In genomic region chr13:43493725-43494124, GRCm38 (mm10) we compare ENCODE assay signal across 25 mouse cellular contexts. TPM values are rescaled to one million over a fixed set of nuclear protein-coding genes. Genes with fewer than 3 reads are reported as not detected.
DNase-seq lines count a peak whose midpoint lies in the region; ATAC-seq and TF ChIP-seq lines count a peak whose summit lies in the region.
"Had no signal": no experiment of that assay in that cellular context is flagged by ENCODE, and none has a peak within 500 bp of the region (broad histone marks: within the 10 kb centered on the region; RNA-seq: fewer than 3 reads in every experiment).

No protein-coding gene starts in this region.

- no peak for ATAC-seq in embryonic facial prominence, embryonic 15.5 days (ENCODE audit: insufficient number of reproducible peaks, low FRiP score, low TSS enrichment, low read depth)
- no peak for ATAC-seq in liver, postnatal 0 days
- no peak for ATAC-seq in cerebellum, adult (ENCODE audit: insufficient number of reproducible peaks, low FRiP score, low TSS enrichment)
- ATAC-seq: intestine, embryonic 16.5 days had no signal

- no peak overlapping the region for H3K4me2 ChIP-seq in embryonic facial prominence, embryonic 15.5 days (replicated peaks)
- H3K4me2 ChIP-seq in liver, postnatal 0 days (ENCODE audit: low read depth, low read length): no peak overlapping the region
- H3K4me2 ChIP-seq: heart, embryonic 15.5 days; midbrain, embryonic 12.5 days had no signal

- no peaks in the 10 kb centered on the region for H3K27me3 ChIP-seq in embryonic facial prominence, embryonic 15.5 days
- no peaks in the 10 kb centered on the region for H3K27me3 ChIP-seq in embryonic facial prominence, embryonic 10.5 days (replicated peaks; ENCODE audit: low read depth, poor library complexity, severe bottlenecking)
- no peaks in the 10 kb centered on the region for H3K27me3 ChIP-seq in liver, postnatal 0 days (ENCODE audit: insufficient read depth, low read length)
- H3K27me3 ChIP-seq: heart, embryonic 15.5 days had no signal

- no peak overlapping the region for H3K4me3 ChIP-seq in embryonic facial prominence, embryonic 15.5 days (replicated peaks)
- H3K4me3 ChIP-seq in embryonic facial prominence, embryonic 10.5 days: no peak overlapping the region
- no peak overlapping the region for H3K4me3 ChIP-seq in liver, postnatal 0 days (ENCODE audit: low read depth, low read length)
- H3K4me3 ChIP-seq: heart, embryonic 15.5 days; midbrain, embryonic 12.5 days had no signal

- no peaks in the 10 kb centered on the region for H3K36me3 ChIP-seq in embryonic facial prominence, embryonic 15.5 days
- H3K36me3 ChIP-seq in embryonic facial prominence, embryonic 10.5 days (replicated peaks): no peaks in the 10 kb centered on the region
- no peaks in the 10 kb centered on the region for H3K36me3 ChIP-seq in liver, postnatal 0 days (replicated peaks; ENCODE audit: insufficient read depth, low read length)
- H3K36me3 ChIP-seq: heart, embryonic 15.5 days; midbrain, embryonic 12.5 days had no signal

- WGBS in embryonic facial prominence, embryonic 15.5 days: 76% methylated on average over 7 of the region's 7 CpGs
- 93% methylated on average over 7 of the region's 7 CpGs for WGBS in embryonic facial prominence, embryonic 10.5 days
- WGBS in liver, postnatal 0 days (ENCODE audit: insufficient replicate concordance): 79% methylated on average over 7 of the region's 7 CpGs

- TF ChIP-seq EP300 in liver, postnatal 0 days (IDR thresholded peaks at IDR 0.05; ENCODE audit: low read depth): no peak

- TF ChIP-seq CTCF in liver, postnatal 0 days (IDR thresholded peaks at IDR 0.05; ENCODE audit: low read depth): no peak

- H3K9me3 ChIP-seq in embryonic facial prominence, embryonic 15.5 days (replicated peaks): no peaks in the 10 kb centered on the region
- no peaks in the 10 kb centered on the region for H3K9me3 ChIP-seq in embryonic facial prominence, embryonic 10.5 days
- no peaks in the 10 kb centered on the region for H3K9me3 ChIP-seq in liver, postnatal 0 days (ENCODE audit: low read length)
- H3K9me3 ChIP-seq: heart, embryonic 15.5 days had no signal

- H3K4me1 ChIP-seq in embryonic facial prominence, embryonic 15.5 days: peaks cover 10% of the 10 kb centered on the region; the same call in 1 of the 2 replicates
- peaks cover 24% of the 10 kb centered on the region for H3K4me1 ChIP-seq in embryonic facial prominence, embryonic 10.5 days
- no peaks in the 10 kb centered on the region for H3K4me1 ChIP-seq in liver, postnatal 0 days (ENCODE audit: insufficient read depth)
- H3K4me1 ChIP-seq: heart, embryonic 15.5 days had no signal

- H3K9ac ChIP-seq in embryonic facial prominence, embryonic 15.5 days: no peak overlapping the region
- no peak overlapping the region for H3K9ac ChIP-seq in liver, postnatal 0 days (replicated peaks)
- H3K9ac ChIP-seq: forebrain, postnatal 0 days; heart, embryonic 15.5 days; liver, embryonic 14.5 days; midbrain, embryonic 12.5 days had no signal

- peak overlapping the region; percentile 13; the same call in 1 of the 2 replicates for H3K27ac ChIP-seq in embryonic facial prominence, embryonic 15.5 days (replicated peaks)
- no peak overlapping the region for H3K27ac ChIP-seq in embryonic facial prominence, embryonic 10.5 days (replicated peaks)
- H3K27ac ChIP-seq in liver, postnatal 0 days (ENCODE audit: low read depth): peak overlapping the region; percentile 16; the same call in 1 of the 2 replicates
- H3K27ac ChIP-seq: heart, embryonic 15.5 days; hindbrain, postnatal 0 days; liver, embryonic 14.5 days; midbrain, embryonic 12.5 days had no signal

- DNase-seq in embryonic facial prominence, embryonic 10.5 days (ENCODE audit: low spot score): no peak
- no peak for DNase-seq in liver, postnatal 0 days
- no peak for DNase-seq in liver
- peak; percentile 56 for DNase-seq in 416B (ENCODE audit: low read depth)
- peak; percentile 52 for DNase-seq in lung, postnatal 36 days
- no peak for DNase-seq in adrenal gland, adult 2 months
- DNase-seq: adrenal gland, postnatal 25 days; cerebellum, adult 18-20 months; cerebellum, postnatal 25 days; forebrain, postnatal 0 days; gastrocnemius, postnatal 36 days; heart, postnatal 36 days; kidney, postnatal 25 days; layer of hippocampus, postnatal 36 days; right cerebral cortex, postnatal 14 days; spleen, adult 18-20 months; thymus, adult 18-20 months; thymus, postnatal 36 days had no signal

RNA-seq across cellular contexts. Expression of gene Ranbp9, which starts 12.6 kb away (rescaled TPM):
- polyA plus RNA-seq in embryonic facial prominence, embryonic 15.5 days (2015; fragmentation: Nextera tagmentation; extraction: Ambion mirVana): 8.5 and 9.2 TPM in 2 replicates
- polyA plus RNA-seq in embryonic facial prominence, embryonic 10.5 days (2016; fragmentation: Nextera tagmentation; extraction: Ambion mirVana): 7.8 and 8.0 TPM in 2 replicates
- polyA plus RNA-seq in liver, postnatal 0 days (2015; fragmentation: Nextera tagmentation; extraction: Ambion mirVana): 3.0 and 4.6 TPM in 2 replicates
- 10 to 100 TPM; 54.0 to 82.3 TPM for total RNA-seq in adrenal gland, adult 2 months (2021)
- 26.0 and 50.8 TPM in 2 replicates for polyA plus RNA-seq in adrenal gland, adult 2 months (2012; rRNA removed)

Comparison
In these comparisons a context has a peak if more than half of its experiments do, and no peak if none do; other contexts are left out.
1. DNase-seq: peak in 416B (single experiment) and lung, postnatal 36 days (single experiment); none in embryonic facial prominence, embryonic 10.5 days (single experiment), liver, postnatal 0 days (single experiment), liver (single experiment) and adrenal gland, adult 2 months (single experiment).